Mouse (Mus musculus): Measurements from ENCODE around the gene Scn2b. TPM values are rescaled to one million over a fixed set of nuclear protein-coding genes. Genes with fewer than 3 reads are reported as not detected.

Scn2b gene
- total RNA-seq (2021): 1 to 10 TPM; 6.6 to 7.9 TPM
- long read RNA-seq, experiment 1, partial matches to known transcripts: 0 of 2 reads
- long read RNA-seq, experiment 1, other reads (novel, unspliced or antisense): 2 of 2 reads
- long read RNA-seq, experiment 2, full-length matches to known transcripts: 1 of 1 reads
- long read RNA-seq, experiment 2, partial matches to known transcripts: 0 of 1 reads
- long read RNA-seq, experiment 2, other reads (novel, unspliced or antisense): 0 of 1 reads

GRCm38 (mm10) chr9:45117741-45118431 lies at the start of gene Scn2b:
Scn2b (plus strand) TSS chr9:45117782.
- no peak for DNase-seq (ENCODE audit: low spot score in 2 of 2)

- DNase-seq (ENCODE audit: low spot score in 2 of 2): no peak
Observed at GRCm38 (mm10) chr9:45071800-45072199, 45.8 kb upstream of the Scn2b start.

- no peak for DNase-seq (ENCODE audit: low spot score in 2 of 2)
Observed at GRCm38 (mm10) chr9:45077859-45078258, 39.7 kb upstream of the Scn2b start.

- DNase-seq (ENCODE audit: low spot score in 2 of 2): no peak
Observed at GRCm38 (mm10) chr9:45079011-45079410, 38.6 kb upstream of the Scn2b start, which contains the start of gene Jaml. Jaml (plus strand) TSS chr9:45079183.

GRCm38 (mm10) chr9:45083132-45083531 lies 34.5 kb upstream of the Scn2b start:
- DNase-seq (ENCODE audit: low spot score in 2 of 2): no peak

- no peak for DNase-seq (ENCODE audit: low spot score in 2 of 2)
Observed at GRCm38 (mm10) chr9:45084556-45084955, 33.0 kb upstream of the Scn2b start.

GRCm38 (mm10) chr9:45085741-45086690 lies 31.6 kb upstream of the Scn2b start:
- no peak for DNase-seq (ENCODE audit: low spot score in 2 of 2)

GRCm38 (mm10) chr9:45088040-45088439 lies 29.5 kb upstream of the Scn2b start:
- DNase-seq (ENCODE audit: low spot score in 2 of 2): no peak

GRCm38 (mm10) chr9:45090811-45091210 lies 26.8 kb upstream of the Scn2b start:
- DNase-seq (ENCODE audit: low spot score in 2 of 2): no peak

- DNase-seq (ENCODE audit: low spot score in 2 of 2): no peak
Observed at GRCm38 (mm10) chr9:45092641-45093040, 24.9 kb upstream of the Scn2b start.

GRCm38 (mm10) chr9:45095149-45095937 lies 22.2 kb upstream of the Scn2b start:
- DNase-seq (ENCODE audit: low spot score in 2 of 2): no peak

- DNase-seq (ENCODE audit: low spot score in 2 of 2): no peak
Observed at GRCm38 (mm10) chr9:45097877-45098276, 19.7 kb upstream of the Scn2b start.

- DNase-seq (ENCODE audit: low spot score in 2 of 2): no peak
Observed at GRCm38 (mm10) chr9:45098426-45098825, 19.2 kb upstream of the Scn2b start.

- no peak for DNase-seq (ENCODE audit: low spot score in 2 of 2)
Observed at GRCm38 (mm10) chr9:45102528-45102927, 15.1 kb upstream of the Scn2b start.

GRCm38 (mm10) chr9:45103211-45103979 lies 14.2 kb upstream of the Scn2b start:
- DNase-seq (ENCODE audit: low spot score in 2 of 2): no peak

GRCm38 (mm10) chr9:45105596-45106374 lies 11.8 kb upstream of the Scn2b start:
- DNase-seq (ENCODE audit: low spot score in 2 of 2): no peak

- no peak for DNase-seq (ENCODE audit: low spot score in 2 of 2)
Observed at GRCm38 (mm10) chr9:45115706-45116105, 1.9 kb upstream of the Scn2b start.

GRCm38 (mm10) chr9:45116819-45117218 lies 763 bp upstream of the Scn2b start:
- DNase-seq (ENCODE audit: low spot score in 2 of 2): no peak

- no peak for DNase-seq (ENCODE audit: low spot score in 2 of 2)
Observed at GRCm38 (mm10) chr9:45118552-45118951, 970 bp downstream of the Scn2b start.

Measured in adrenal gland, postnatal 4 days (tissue).